24 mouse cellular contexts compared by ENCODE assay signal in the genomic region with DNA sequence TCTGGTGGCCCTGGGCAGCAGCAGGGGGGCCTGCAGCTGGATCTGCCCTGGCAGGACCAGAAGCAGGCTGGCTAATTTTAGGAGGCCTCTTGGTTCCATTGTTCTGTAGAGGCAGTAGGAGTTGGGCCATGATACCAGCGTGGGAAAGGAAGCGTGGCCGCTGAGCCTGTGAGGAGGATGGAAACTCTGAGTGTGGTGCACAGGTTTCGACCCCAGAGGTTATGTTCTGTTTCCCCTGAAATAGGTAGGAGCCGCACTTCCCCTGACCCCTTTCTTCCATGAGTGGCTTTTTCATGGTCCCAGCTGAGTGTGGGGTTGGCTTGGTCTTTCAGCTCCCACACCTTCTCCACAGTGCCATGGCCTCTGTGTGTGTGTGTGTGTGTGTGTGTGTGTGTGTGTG. TPM values are rescaled to one million over a fixed set of nuclear protein-coding genes. Genes with fewer than 3 reads are reported as not detected.
A peak's percentile ranks its signal among the peaks of the same experiment; 100 is the strongest.
DNase-seq lines count a peak whose midpoint lies in the region; ATAC-seq and TF ChIP-seq lines count a peak whose summit lies in the region.
"Had no signal": no experiment of that assay in that cellular context is flagged by ENCODE, and none has a peak within 500 bp of the region (broad histone marks: within the 10 kb centered on the region; RNA-seq: fewer than 3 reads in every experiment).

No protein-coding gene starts in this region.

- no peak overlapping the region for H3K4me3 ChIP-seq in kidney, adult 2 months (ENCODE audit: insufficient read depth, low read depth, low read length)
- H3K4me3 ChIP-seq: forebrain, embryonic 10.5 days; forebrain, embryonic 13.5 days; gastrocnemius, adult 2 months; heart, embryonic 12.5 days; hindbrain, embryonic 12.5 days; hindbrain, embryonic 15.5 days had no signal

- H3K27ac ChIP-seq in kidney, adult 2 months (ENCODE audit: insufficient read depth, low read depth, low read length): peak overlapping the region; percentile 58; the same call in 1 of the 2 replicates
- H3K27ac ChIP-seq: forebrain, embryonic 10.5 days; forebrain, embryonic 13.5 days; gastrocnemius, adult 2 months; hindbrain, embryonic 12.5 days; hindbrain, embryonic 15.5 days had no signal

- H3K4me1 ChIP-seq in kidney, adult 2 months (ENCODE audit: control insufficient read depth, insufficient read depth, low read length): peaks cover 19% of the 10 kb centered on the region; the same call in 1 of the 2 replicates
- H3K4me1 ChIP-seq: forebrain, embryonic 13.5 days had no signal

- H3K27me3 ChIP-seq in kidney, adult 2 months (replicated peaks; ENCODE audit: control insufficient read depth, insufficient read depth, low read length): no peaks in the 10 kb centered on the region
- H3K27me3 ChIP-seq: forebrain, embryonic 13.5 days had no signal

- no peaks in the 10 kb centered on the region for H3K36me3 ChIP-seq in kidney, adult 2 months (ENCODE audit: control insufficient read depth, insufficient read depth, low read length)
- H3K36me3 ChIP-seq: forebrain, embryonic 10.5 days; heart, embryonic 12.5 days; hindbrain, embryonic 12.5 days; hindbrain, embryonic 15.5 days had no signal

- no peak for TF ChIP-seq POLR2A in kidney, adult 2 months (IDR thresholded peaks at IDR 0.05; ENCODE audit: low read depth, low read length)

- ATAC-seq in activated CD4-positive, CD25-positive, alpha-beta regulatory T cell, adult 4 months: peak; percentile 52
- ATAC-seq in cerebellum, adult (ENCODE audit: insufficient number of reproducible peaks, low FRiP score, low TSS enrichment): no peak
- ATAC-seq: forebrain, embryonic 13.5 days; forebrain, embryonic 16.5 days; intestine, postnatal 0 days had no signal

- no peak for TF ChIP-seq CTCF in kidney, adult 2 months (conservative IDR thresholded peaks at IDR 0.05; ENCODE audit: insufficient read depth, insufficient read length, low read depth, low read length)

- DNase-seq in kidney, adult 2 months: no peak
- no peak for DNase-seq in kidney, adult 8-10 months
- peak; percentile 54 for DNase-seq in CD4-positive helper T cell, adult 2 months (ENCODE audit: low read depth, low spot score)
- DNase-seq in CD4-positive, CD25-positive, alpha-beta regulatory T cell, adult 2 months (ENCODE audit: low read depth, low spot score): peak; percentile 40
- no peak for DNase-seq in left cerebral cortex, adult 11 months (ENCODE audit: low spot score)
- no peak for DNase-seq in adrenal gland, postnatal 14 days
- DNase-seq: adrenal gland, postnatal 25 days; cerebellum, adult 18-20 months; cerebellum, adult 9-10 months; cerebellum, postnatal 14 days; gastrocnemius, adult 2 months; gastrocnemius, postnatal 14 days; heart, adult 18-20 months; heart, postnatal 14 days; heart, postnatal 4 days had no signal

- 88% methylated on average over 5 of the region's 5 CpGs for WGBS in kidney, adult 2 months

RNA-seq across cellular contexts. Expression of gene Kcnn3, which starts 28.4 kb away (rescaled TPM):
- polyA plus RNA-seq in kidney, adult 2 months (2012; rRNA removed): 1.3 TPM in 2 replicates
- not detected for polyA plus RNA-seq in activated CD4-positive, CD25-positive, alpha-beta regulatory T cell, adult 4 months (2017; shearing (Covaris generic))
- 5.3 and 5.7 TPM in 2 replicates for total RNA-seq in adrenal gland, postnatal 14 days (2021)

RNA-seq across cellular contexts. Expression of gene Pmvk, which starts 37.2 kb away (rescaled TPM):
- polyA plus RNA-seq in kidney, adult 2 months (2012; rRNA removed): 20.6 and 27.2 TPM in 2 replicates
- 10 to 100 TPM; 31.4 to 41.9 TPM for polyA plus RNA-seq in activated CD4-positive, CD25-positive, alpha-beta regulatory T cell, adult 4 months (2017; shearing (Covaris generic))
- 16.6 and 19.0 TPM in 2 replicates for total RNA-seq in adrenal gland, postnatal 14 days (2021)

RNA-seq across cellular contexts. Expression of gene Pbxip1, which starts 55.1 kb away (rescaled TPM):
- 60.5 and 61.3 TPM in 2 replicates for polyA plus RNA-seq in kidney, adult 2 months (2012; rRNA removed)
- 10 to 100 TPM; 35.6 to 47.3 TPM for polyA plus RNA-seq in activated CD4-positive, CD25-positive, alpha-beta regulatory T cell, adult 4 months (2017; shearing (Covaris generic))
- total RNA-seq in adrenal gland, postnatal 14 days (2021): 43.9 and 48.7 TPM in 2 replicates

Comparison
In these comparisons a context has a peak if more than half of its experiments do, and no peak if none do; other contexts are left out.
1. DNase-seq: peak in CD4-positive helper T cell, adult 2 months (single experiment) and CD4-positive, CD25-positive, alpha-beta regulatory T cell, adult 2 months (single experiment); none in kidney, adult 2 months (single experiment), kidney, adult 8-10 months (0 of 2), left cerebral cortex, adult 11 months (single experiment) and adrenal gland, postnatal 14 days (single experiment).